Mouse (Mus musculus): ENCODE results near the gene Ccdc110. TPM values are rescaled to one million over a fixed set of nuclear protein-coding genes. Genes with fewer than 3 reads are reported as not detected.

Ccdc110 gene
- polyA plus RNA-seq, 1 experiment, result 0.14 TPM

DNA sequence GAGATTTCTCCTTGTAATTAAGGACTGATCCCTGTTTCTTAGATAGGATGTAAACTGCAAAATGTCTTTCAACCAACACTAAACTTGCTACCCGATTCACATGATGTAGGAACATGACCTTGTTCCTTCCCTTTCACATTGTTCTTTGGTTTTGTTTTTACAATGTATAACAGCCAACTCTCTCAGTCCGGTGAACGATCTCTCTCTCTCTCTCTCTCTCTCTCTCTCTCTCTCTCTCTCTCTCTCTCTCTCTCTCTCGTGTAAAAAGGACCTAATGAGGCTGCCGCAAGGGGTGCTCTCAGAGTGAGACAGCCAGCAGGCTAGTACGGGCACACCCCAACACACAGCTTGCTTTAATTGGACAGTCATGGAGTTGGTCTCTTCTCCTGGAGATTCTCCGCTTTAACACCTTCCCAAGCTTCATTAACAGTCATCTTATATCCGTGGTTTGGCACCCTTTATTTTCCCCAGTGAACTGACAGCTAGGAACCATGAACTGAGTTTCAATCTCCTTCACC is 39.6 kb downstream of the Ccdc110 start:
- Histone ChIP-seq H3K4me1 (ENCODE audit: control insufficient read depth, insufficient read depth, low read length) (no peaks in the 10 kb centered on the region), H3K4me3 (replicated peaks; ENCODE audit: extremely low read depth, low read depth, low read length) (no peak overlapping the region)
- WGBS, result 70% methylated on average over 8 of the region's 8 CpGs
- DNase-seq, result no peak
- TF ChIP-seq POLR2A (IDR thresholded peaks at IDR 0.05; ENCODE audit: borderline replicate concordance, extremely low read depth, low read depth, low read length) (no peak), CTCF (IDR thresholded peaks at IDR 0.05; ENCODE audit: insufficient read depth, low read length) (no peak)

- under 1% methylated on average over 57 of the region's 57 CpGs for WGBS
- TF ChIP-seq CTCF (IDR thresholded peaks at IDR 0.05; ENCODE audit: insufficient read depth, low read length) (peak; percentile 42; the same call in 1 of the 2 replicates), POLR2A (IDR thresholded peaks at IDR 0.05; ENCODE audit: borderline replicate concordance, extremely low read depth, low read depth, low read length) (peak; percentile 73; the same call in 1 of the 2 replicates)
- Histone ChIP-seq H3K4me3 (replicated peaks; ENCODE audit: extremely low read depth, low read depth, low read length) (peak within 1 kb of the TSS; percentile 89), H3K4me1 (ENCODE audit: control insufficient read depth, insufficient read depth, low read length) (no peaks in the 10 kb centered on the region)
- DNase-seq, result peak; percentile 97
Observed at GRCm38 (mm10) chr8:45975126-45975836, 40.9 kb downstream of the Ccdc110 start, which contains the start of the genes 1700029J07Rik and Ufsp2. TSS of gene 1700029J07Rik (minus strand) at chr8:45975252. TSS of gene Ufsp2 (plus strand) at chr8:45975528.

DNA sequence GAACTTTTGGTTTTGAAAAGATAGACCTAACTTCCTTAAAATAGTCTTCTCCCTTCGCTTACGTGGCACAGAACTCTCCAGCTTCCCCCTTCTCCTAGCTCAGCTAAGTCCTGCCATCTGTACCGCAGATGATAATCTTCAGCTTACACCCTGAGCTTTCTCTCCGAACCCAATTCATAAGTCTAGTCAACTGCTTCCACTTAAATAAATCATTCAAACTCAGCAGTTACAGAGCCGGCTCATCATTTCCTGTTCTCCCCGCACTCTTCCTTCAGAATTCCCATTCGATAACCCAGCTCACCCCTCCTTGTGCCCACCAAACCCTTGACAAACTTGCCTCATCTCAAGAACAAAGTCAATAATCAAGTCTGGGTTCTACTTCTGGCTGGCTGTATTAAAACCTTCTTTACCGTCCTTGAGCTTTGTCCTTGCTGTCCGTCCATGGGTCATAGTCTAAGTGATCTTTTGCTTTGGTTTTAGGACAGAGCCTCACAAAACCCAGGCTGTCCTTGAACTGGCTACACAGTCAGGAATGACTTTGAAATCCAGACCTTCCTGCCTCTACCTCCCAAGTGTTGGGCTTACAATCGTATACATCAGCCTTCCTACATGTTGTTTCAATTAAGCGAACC is 41.5 kb downstream of the Ccdc110 start:
- Histone ChIP-seq H3K4me3 (replicated peaks; ENCODE audit: extremely low read depth, low read depth, low read length) (peak overlapping the region; percentile 89), H3K4me1 (ENCODE audit: control insufficient read depth, insufficient read depth, low read length) (no peaks in the 10 kb centered on the region)
- no peak for DNase-seq
- 33% methylated on average over 11 of the region's 11 CpGs for whole genome bisulfite sequencing
- no peak for TF ChIP-seq POLR2A (IDR thresholded peaks at IDR 0.05; ENCODE audit: borderline replicate concordance, extremely low read depth, low read depth, low read length)
- TF ChIP-seq CTCF (IDR thresholded peaks at IDR 0.05; ENCODE audit: insufficient read depth, low read length), result no peak

DNA sequence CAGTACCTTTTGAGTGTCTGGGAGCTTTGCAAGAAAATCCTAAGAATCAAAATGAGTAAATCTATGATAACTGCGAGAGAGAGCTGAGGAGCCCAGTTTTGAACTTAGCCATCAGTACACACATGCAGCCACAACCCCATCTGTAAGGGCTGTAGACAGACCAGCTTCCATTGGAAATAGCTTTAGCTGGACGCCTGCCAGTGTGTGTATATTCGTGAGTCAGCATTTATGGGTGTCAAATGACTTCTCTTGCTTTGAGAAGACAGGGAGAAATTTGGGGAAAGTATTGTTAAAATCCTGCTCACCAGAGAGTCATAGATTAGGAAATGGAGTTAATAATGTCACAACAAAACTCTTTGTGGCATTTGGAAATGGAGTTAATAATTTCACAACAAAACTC is 52.2 kb downstream of the Ccdc110 start:
- WGBS, result 59% methylated on average over 3 of the region's 3 CpGs
- no peak for TF ChIP-seq POLR2A (IDR thresholded peaks at IDR 0.05; ENCODE audit: borderline replicate concordance, extremely low read depth, low read depth, low read length)
- TF ChIP-seq CTCF (IDR thresholded peaks at IDR 0.05; ENCODE audit: insufficient read depth, low read length), result no peak
- Histone ChIP-seq H3K4me1 (ENCODE audit: control insufficient read depth, insufficient read depth, low read length) (no peaks in the 10 kb centered on the region), H3K4me3 (replicated peaks; ENCODE audit: extremely low read depth, low read depth, low read length) (no peak overlapping the region)
- no peak for DNase-seq

DNA sequence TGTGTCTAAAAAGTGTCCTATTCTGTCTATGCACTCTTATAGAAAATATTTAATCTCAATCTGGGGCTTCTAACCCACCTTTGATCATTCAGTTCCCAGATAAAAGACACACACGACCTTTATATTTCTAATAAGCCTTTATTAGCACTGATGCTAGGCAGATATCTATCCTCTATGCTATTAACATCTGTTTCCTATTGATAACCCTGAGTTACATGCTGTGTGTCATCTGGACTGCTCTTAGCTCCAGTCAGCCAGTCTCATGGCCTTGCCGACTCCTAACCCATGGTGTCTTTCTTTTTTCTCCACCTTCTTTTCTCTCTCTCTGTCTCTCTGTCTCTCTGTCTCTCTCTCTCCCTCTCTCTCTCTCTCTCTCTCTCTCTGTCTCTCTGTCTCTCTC is 53.8 kb downstream of the Ccdc110 start:
- Histone ChIP-seq H3K4me1 (ENCODE audit: control insufficient read depth, insufficient read depth, low read length) (no peaks in the 10 kb centered on the region), H3K4me3 (replicated peaks; ENCODE audit: extremely low read depth, low read depth, low read length) (no peak overlapping the region)
- 59% methylated on average over 2 of the region's 2 CpGs for WGBS
- DNase-seq, result no peak
- TF ChIP-seq CTCF (IDR thresholded peaks at IDR 0.05; ENCODE audit: insufficient read depth, low read length) (no peak), POLR2A (IDR thresholded peaks at IDR 0.05; ENCODE audit: borderline replicate concordance, extremely low read depth, low read depth, low read length) (no peak)

GRCm38 (mm10) chr8:45990631-45991310 is 56.4 kb downstream of the Ccdc110 start:
- H3K4me1 ChIP-seq (ENCODE audit: control insufficient read depth, insufficient read depth, low read length), result no peaks in the 10 kb centered on the region
- 82% methylated on average over 4 of the region's 4 CpGs for whole genome bisulfite sequencing
- no peak for TF ChIP-seq CTCF (IDR thresholded peaks at IDR 0.05; ENCODE audit: insufficient read depth, low read length)
- no peak overlapping the region for H3K4me3 ChIP-seq (replicated peaks; ENCODE audit: extremely low read depth, low read depth, low read length)
- no peak for DNase-seq

Other genes with a start within 250 kb of the Ccdc110 start
- 30.8 and 63.1 TPM in 2 replicates for gene Pdlim3, start 49.2 kb upstream of the Ccdc110 start, polyA plus RNA-seq (2012; rRNA removed)
- 1.1 and 1.2 TPM in 2 replicates for gene 1700029J07Rik, start 40.6 kb downstream of the Ccdc110 start, polyA plus RNA-seq (2012; rRNA removed)
- gene Ufsp2, start 40.9 kb downstream of the Ccdc110 start, polyA plus RNA-seq (2012; rRNA removed), result 7.6 and 15.5 TPM in 2 replicates
- 0.35 and 0.45 TPM in 2 replicates for gene Lrp2bp, start 64.7 kb downstream of the Ccdc110 start, polyA plus RNA-seq (2012; rRNA removed)
- gene Ankrd37, start 71.1 kb downstream of the Ccdc110 start, polyA plus RNA-seq (2012; rRNA removed), result 2.6 and 3.9 TPM in 2 replicates
- gene Cfap97, start 217.2 kb downstream of the Ccdc110 start, polyA plus RNA-seq (2012; rRNA removed), result 3.9 and 6.7 TPM in 2 replicates
- 17.5 and 23.7 TPM in 2 replicates for gene Snx25, start 217.5 kb downstream of the Ccdc110 start, polyA plus RNA-seq (2012; rRNA removed)